ENCODE assay signal across 25 mouse cellular contexts in the genomic region with DNA sequence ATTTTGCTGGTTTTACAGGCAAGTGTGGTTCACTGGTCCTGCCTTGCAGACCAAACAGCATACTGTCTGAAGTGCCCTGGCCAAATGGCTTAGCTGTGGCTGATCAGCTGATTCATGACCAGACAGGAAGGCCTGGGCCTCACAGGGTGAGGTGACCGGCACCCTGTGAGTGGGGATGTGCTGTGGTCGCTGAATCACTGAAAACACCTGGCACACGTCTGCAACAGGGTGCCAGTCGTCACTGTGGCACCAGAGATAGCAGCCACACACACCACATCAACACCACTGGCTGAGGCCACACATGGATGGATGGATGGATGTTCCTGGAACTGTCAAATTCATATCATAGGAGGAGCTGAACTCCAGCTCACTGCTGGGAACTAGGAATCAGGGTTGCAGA. TPM values are rescaled to one million over a fixed set of nuclear protein-coding genes. Genes with fewer than 3 reads are reported as not detected.
"Had no signal": no experiment of that assay in that cellular context is flagged by ENCODE, and none has a peak within 500 bp of the region (broad histone marks: within the 10 kb centered on the region; RNA-seq: fewer than 3 reads in every experiment).

No protein-coding gene starts in this region.

- ATAC-seq: hindbrain, postnatal 0 days; intestine, postnatal 0 days; liver, embryonic 12.5 days had no signal

- H3K9me3 ChIP-seq: heart, embryonic 13.5 days; heart, embryonic 15.5 days; hindbrain, embryonic 13.5 days; hindbrain, embryonic 15.5 days; limb, embryonic 13.5 days; limb, embryonic 15.5 days; liver, embryonic 12.5 days had no signal

- H3K4me3 ChIP-seq: gastrocnemius, adult 2 months; heart, adult 2 months; heart, embryonic 13.5 days; heart, embryonic 15.5 days; hindbrain, embryonic 13.5 days; hindbrain, embryonic 15.5 days; layer of hippocampus, adult 2 months; left cerebral cortex, adult 2 months; limb, embryonic 13.5 days; limb, embryonic 15.5 days; liver, embryonic 12.5 days had no signal

- H3K27me3 ChIP-seq: heart, embryonic 13.5 days; heart, embryonic 15.5 days; hindbrain, embryonic 13.5 days; hindbrain, embryonic 15.5 days; limb, embryonic 13.5 days; limb, embryonic 15.5 days; liver, embryonic 12.5 days had no signal

- DNase-seq: gastrocnemius, adult 2 months; gastrocnemius, postnatal 14 days; gastrocnemius, postnatal 36 days; heart, adult 11 months; heart, adult 2 months; heart, postnatal 14 days; heart, postnatal 36 days; kidney, adult 18-20 months; kidney, adult 8-10 months; kidney, postnatal 10 days; kidney, postnatal 25 days; kidney, postnatal 4 days had no signal

- H3K4me2 ChIP-seq: heart, embryonic 11.5 days; heart, embryonic 13.5 days; heart, embryonic 15.5 days; hindbrain, embryonic 13.5 days; hindbrain, embryonic 15.5 days; limb, embryonic 13.5 days; limb, embryonic 15.5 days; liver, embryonic 12.5 days had no signal

- H3K4me1 ChIP-seq: hindbrain, embryonic 13.5 days; hindbrain, embryonic 15.5 days; limb, embryonic 13.5 days; limb, embryonic 15.5 days; liver, embryonic 12.5 days had no signal

RNA-seq across cellular contexts. Expression of gene Amn, which starts 52.5 kb away (rescaled TPM):
- total RNA-seq: gastrocnemius, adult 2 months; gastrocnemius, postnatal 36 days; heart, adult 2 months; heart, postnatal 14 days; heart, postnatal 36 days; hematopoietic stem cell, adult 5-6 weeks had no signal
- polyA plus RNA-seq: heart, adult 2 months had no signal
